Mouse (Mus musculus) heart, adult 2 months (tissue): Measurements from ENCODE around the gene Tnik.

Source experiments
- CTCF ChIP-seq: fragments of 200-600 bp; IDR thresholded peaks from 2 replicates; pipeline ENCODE4 v1.8.1; 2022; ENCODE audit warnings: antibody characterized with exemption, mild to moderate bottlenecking, moderate library complexity
- EP300 ChIP-seq: fragments of 200-500 bp; IDR thresholded peaks from 2 replicates; pipeline ENCODE4 v1.6.1; 2011; ENCODE audit warnings: low read depth, low read length, control low read depth; ENCODE audit not compliant: insufficient read depth

GRCm38 (mm10) chr3:28405391-28405790, 142.4 kb downstream of the Tnik start:
- TF ChIP-seq CTCF (no peak), EP300 (no peak)
